Mouse (Mus musculus): ENCODE measurements around the gene Kcnh1.

Kcnh1 gene

GRCm38 (mm10) chr1:192419176-192419575 lies 228.6 kb downstream of the Kcnh1 start:
- no peak for DNase-seq

GRCm38 (mm10) chr1:192421377-192422166 lies 231.0 kb downstream of the Kcnh1 start:
- no peak for DNase-seq

- no peak for DNase-seq
Observed at GRCm38 (mm10) chr1:192431423-192431822, 240.8 kb downstream of the Kcnh1 start.

GRCm38 (mm10) chr1:192435503-192435902 lies 244.9 kb downstream of the Kcnh1 start:
- DNase-seq, result no peak

DNA sequence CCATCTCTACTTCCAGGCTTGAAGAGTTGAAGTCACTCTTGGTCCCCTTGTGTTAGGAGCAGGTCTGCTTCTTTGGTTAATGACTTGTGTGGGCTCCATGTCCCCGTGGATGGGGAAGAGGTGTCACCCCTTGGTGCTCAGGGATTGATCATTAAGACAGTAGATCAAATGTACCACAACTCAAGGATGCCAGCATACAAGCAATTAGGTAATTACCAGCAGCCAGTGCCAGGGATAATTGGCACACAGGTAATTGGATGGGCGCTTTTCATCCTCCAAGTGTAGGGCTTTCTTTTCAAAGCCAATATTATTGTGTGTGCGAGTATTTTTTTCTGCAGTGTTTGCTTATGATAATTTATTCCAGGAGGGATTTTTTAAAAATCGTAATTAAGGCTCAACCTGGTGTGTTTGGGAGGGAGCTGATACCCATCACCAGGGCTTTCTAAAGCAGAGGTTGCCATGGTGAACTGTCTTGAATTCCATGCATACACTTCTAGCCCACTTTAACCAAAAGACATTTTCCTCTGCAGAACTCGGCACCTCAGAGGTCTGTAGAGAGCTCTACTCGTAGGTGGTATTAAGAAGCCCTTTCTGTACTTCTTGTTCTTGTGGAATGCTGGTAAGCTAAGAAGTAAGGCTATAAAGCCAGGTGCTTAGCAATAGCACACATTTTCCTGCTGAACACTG lies 248.7 kb downstream of the Kcnh1 start:
- no peak for DNase-seq

DNA sequence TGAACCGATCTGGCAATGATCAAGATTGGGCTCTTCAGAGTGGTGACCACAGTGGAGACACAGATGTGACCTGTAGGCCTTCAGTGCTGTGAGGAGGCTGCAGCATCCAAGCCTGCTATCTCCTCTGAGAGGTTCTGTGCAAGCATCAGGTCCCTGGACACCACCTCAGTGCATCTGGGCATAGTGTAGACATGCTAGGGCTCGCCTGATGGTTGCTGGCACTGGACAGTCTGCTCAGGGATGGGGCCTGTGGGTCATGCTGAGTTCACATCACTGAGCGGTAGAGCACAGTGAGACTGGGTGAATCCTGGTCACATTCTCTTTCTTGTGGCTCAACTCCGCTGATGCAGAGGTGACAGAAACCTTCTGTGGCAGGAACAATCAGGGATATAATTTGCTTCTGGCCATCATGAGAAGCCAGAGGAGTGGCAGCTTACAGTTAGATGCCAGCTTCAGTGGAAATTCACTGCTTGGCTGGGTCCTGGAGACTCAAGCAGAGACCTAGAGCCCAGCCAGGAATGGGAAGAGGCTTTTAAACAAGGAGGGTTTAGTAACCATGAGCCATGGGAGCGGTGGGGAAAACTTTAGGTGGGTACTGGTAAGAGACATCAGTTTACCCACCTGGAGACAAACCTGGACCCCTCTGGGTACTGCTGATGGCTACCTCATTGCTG lies 252.3 kb downstream of the Kcnh1 start:
- DNase-seq, result no peak

DNA sequence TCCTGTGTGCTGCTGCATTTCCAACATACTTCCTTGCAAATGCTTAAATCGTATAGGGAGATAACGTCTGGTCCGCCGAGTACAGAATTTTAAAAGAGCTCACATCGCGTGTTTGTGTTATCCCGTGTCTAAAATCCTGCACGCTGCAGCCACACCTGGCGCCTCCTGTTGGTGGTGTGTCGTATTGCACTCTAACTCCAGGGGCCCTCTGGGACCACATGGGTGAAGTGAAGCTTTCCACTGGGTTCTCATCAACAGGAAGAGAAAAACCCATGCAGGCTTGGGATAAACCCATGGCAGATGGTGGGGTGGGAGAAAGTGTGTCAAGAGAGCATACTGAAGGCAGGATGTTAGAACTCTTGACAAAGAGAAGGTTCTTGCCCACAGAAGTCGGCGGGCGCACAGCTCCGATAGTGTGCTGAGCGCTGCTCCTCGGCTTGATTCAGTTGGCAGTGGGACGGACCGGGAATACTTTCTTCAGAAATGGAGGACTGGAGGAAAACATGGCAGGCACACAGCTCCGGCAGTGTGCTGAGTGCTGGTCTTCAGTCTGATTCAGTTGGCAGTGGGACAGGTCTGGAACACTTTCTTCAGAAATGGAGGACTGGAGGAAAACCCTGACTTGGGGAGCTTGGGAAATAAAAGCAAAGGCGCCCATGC lies 253.6 kb downstream of the Kcnh1 start:
- no peak for DNase-seq

DNA sequence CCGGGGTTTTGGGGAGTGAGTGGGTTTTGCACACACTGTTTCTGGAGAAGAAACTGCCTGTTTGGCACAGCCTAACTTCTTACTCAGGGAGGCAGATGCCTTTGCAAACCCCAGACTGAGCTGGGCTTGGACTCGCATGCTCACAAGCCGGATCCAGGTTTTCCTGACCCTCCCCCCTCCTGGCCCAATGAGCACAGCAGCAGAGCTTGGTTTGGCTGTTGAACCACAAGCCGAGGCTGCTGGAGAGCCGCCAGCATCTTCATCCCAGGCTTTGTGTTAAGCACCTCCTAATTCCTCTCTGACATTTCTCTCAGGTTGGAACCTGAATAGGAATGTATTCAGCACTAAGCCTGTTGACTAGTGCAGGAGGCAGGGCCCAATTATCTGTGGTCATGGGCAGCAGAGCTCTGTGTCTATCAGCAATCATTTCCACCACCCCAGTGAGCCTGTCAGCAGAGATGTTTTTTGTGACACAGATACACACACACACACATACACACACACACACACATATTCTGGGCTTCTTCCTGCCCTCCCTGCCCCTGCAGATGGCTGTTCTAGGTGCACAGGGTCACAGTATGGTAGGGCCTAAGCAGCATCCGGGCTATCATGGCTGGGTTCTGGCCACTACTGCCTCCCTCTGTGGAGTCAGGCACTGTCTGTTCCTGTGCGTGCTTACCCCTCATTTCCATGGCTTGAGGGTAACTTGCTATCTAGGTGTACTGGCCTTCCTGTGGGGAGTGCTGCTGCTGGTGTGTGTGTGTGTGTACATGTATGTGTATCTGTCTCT lies 254.3 kb downstream of the Kcnh1 start:
- DNase-seq, result peak; percentile 77 to 90

- peak in 1 of 2 experiments; percentile 36 for DNase-seq
Observed at GRCm38 (mm10) chr1:192446158-192446557, 255.6 kb downstream of the Kcnh1 start.

GRCm38 (mm10) chr1:192447666-192448065 lies 257.1 kb downstream of the Kcnh1 start:
- peak in 1 of 2 experiments; percentile 23 for DNase-seq

GRCm38 (mm10) chr1:192448512-192448911 lies 257.9 kb downstream of the Kcnh1 start:
- no peak for DNase-seq

GRCm38 (mm10) chr1:192449572-192450351 lies 259.2 kb downstream of the Kcnh1 start:
- peak; percentile 24 to 58 for DNase-seq

DNA sequence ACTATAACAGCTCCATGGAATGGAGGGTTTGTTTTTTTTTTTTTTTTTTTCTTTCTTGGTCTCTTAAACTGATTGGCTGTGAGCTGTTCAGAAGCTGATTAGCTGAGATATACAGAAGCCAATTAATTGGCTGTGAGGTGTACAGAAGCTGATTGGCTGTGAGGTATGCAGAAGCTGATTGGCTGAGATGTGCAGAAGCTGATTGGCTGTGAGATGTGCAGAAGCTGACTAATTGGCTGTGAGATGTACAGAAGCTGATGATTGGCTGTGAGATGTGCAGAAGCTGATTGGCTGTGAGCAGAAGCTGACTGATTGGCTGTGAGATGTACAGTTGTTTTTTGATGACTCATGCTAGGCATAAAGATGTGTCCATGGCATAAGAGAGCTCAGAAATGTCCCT lies 259.9 kb downstream of the Kcnh1 start:
- no peak for DNase-seq

GRCm38 (mm10) chr1:192451722-192452121 lies 261.1 kb downstream of the Kcnh1 start:
- DNase-seq, result no peak

- DNase-seq, result no peak
Observed at GRCm38 (mm10) chr1:192454501-192454900, 263.9 kb downstream of the Kcnh1 start.

GRCm38 (mm10) chr1:192454981-192455380 lies 264.4 kb downstream of the Kcnh1 start:
- peak in 1 of 2 experiments; percentile 41 for DNase-seq

DNA sequence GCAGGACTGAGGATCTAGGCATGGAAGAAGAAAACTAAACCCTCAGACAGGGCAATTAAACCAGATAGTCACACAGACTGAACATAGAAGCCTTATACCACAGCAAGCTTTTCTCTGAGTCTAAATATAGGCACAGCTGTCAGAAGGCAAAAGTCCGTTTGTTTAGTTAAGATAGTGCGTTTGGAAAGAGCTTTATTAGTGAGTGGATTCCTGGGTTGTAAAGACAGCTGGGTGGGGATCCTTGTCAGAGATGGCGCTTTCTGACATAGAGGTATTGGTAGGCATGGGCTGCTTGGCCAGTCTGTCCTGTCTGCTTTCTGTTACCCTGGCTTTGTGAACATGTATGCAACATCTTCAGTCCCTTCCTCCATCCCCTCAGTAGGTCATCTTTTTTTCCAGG lies 266.5 kb downstream of the Kcnh1 start:
- DNase-seq, result no peak

- peak in 1 of 2 experiments; percentile 67 for DNase-seq
Observed at GRCm38 (mm10) chr1:192457526-192458206, 267.1 kb downstream of the Kcnh1 start.

- no peak for DNase-seq
Observed at GRCm38 (mm10) chr1:192463732-192464131, 273.2 kb downstream of the Kcnh1 start.

- no peak for DNase-seq
Observed at GRCm38 (mm10) chr1:192472366-192472765, 281.8 kb downstream of the Kcnh1 start.

DNA sequence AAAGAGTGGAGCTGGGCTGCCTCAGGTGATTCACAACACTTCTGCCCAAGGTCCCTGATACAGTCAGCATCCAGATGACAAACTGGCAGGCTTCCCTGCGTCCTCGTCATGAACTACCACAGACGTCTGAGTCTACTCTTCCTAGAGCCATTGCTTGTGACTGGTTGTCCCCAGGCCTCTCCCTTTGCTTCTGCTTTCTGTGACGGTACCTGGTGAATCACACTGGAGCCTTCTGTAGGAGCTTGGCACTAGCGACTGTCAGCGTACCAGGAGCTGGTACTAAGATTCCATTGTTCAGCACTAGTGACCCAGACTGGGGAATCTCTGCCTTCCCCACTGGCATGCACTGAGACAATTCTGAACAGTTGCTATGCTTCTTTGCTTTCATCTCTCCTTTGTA lies 282.6 kb downstream of the Kcnh1 start:
- DNase-seq, result no peak

Data from kidney, postnatal 36 days (tissue).